Mouse (Mus musculus): ENCODE measurements around the gene Abca7.
A peak's percentile ranks its signal among the peaks of the same experiment; 100 is the strongest.
"Not testable (repeated sequence)": the region's sequence is repeated elsewhere in the genome, so short reads cannot be mapped to it uniquely, and the experiment has no call there.

The Abca7 gene

GRCm38 (mm10) chr10:80047041-80047565 lies 50.8 kb downstream of the Abca7 start, which contains the start of gene Gpx4:
Gene Gpx4 (plus strand): TSS chr10:80047166.
- DNase-seq (ENCODE audit: low read depth), result no peak

- no peak for DNase-seq (ENCODE audit: low read depth)
These were observed 52.1 kb downstream of the Abca7 start for GRCm38 (mm10) chr10:80048396-80048795.

DNA sequence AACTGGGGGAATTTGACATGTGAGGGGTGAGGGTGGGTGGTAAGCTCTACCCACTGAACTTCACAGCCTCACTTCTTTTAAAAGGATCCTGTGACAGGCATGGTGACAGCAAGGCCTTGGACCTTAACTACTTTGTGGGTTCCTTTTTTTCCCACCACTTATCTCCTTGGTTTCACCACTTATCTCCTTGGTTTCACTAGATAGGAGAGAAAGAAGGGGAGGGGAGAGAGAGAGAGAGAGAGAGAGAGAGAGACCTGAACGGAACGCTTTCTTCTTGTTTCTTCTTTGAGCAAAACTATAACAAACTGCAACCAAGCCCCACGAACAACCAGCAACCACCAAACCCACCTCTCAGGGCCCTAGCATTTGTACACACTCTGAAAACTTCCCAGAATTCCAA lies 52.5 kb downstream of the Abca7 start:
- DNase-seq (ENCODE audit: low read depth), result no peak

DNA sequence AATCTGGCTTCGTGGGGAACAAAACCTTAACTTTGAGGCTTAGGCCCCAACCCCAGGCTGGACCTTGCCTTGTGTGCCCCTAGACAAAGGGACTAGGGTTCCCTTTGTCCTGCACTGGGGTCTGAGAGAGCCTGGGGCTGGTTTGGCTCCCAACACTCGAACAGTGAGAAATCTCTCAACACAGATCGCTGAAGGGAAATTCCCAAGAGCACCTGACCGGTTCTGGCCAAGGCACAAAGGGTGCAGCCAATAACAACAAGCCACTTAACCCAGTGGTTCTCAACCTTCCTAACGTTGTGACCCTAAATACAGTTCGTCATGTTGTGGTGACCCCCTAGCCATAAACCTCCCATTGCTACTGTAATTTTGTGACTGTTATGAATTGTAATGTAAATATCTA lies 54.0 kb downstream of the Abca7 start:
- DNase-seq (ENCODE audit: low read depth), result no peak

- no peak for DNase-seq (ENCODE audit: low read depth)
These were observed 54.8 kb downstream of the Abca7 start for GRCm38 (mm10) chr10:80050885-80051617.

DNA sequence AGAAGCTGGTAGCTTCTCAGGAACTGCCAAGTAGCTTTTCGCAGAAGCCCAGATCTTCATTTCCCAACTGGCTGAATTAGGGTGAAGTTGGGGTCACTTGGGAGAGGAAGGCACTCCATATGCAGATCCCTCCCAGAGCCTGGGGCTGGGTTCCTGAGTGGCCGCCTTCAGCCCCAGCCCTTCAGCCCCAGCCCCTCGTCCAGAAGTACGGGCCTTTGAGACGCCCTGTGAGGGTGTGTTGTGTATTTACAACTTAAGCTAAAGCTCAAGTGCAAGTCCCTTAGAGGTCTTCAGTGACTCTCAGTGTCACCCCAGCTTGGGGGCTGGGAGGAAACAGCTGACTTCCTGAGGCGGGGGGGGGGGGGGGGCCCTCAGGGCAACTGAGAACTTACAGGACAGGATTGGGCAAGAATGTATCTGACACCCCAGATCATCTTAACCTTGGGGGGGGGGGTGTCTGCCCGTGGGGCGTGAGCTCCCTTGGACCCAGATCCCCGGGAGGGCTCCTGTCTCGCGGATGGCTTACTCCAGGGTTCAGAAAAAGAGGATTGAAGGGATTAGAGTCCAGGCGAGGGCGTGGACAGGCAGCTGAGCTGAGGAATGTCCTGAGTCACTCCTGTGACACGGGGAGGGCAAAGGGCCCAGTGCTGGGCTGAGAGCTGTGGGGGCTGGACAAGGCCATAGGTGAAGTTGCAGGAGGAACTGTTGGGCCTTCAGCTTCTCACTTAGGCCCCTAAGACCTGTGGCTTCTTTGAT lies 55.5 kb downstream of the Abca7 start:
- peak; percentile 74 for DNase-seq (ENCODE audit: low read depth)

DNA sequence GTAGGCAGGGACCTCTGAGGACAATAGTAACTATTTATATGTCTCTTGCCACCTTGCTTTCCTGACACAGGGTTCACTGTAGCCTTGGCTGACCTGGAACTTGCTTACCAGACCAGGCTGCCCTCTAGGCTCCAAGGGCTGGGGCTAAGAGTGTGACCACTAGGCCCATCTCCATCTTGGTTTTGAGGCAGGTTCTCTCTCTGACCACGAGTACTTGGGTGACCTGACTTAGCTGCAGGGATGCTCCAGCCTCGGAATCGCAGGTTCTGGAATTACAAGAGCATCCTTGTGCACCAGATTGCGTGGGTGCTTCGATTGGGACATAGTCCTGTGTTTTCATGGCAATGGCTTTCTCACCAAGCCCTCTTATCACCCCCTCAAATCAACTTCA lies 56.1 kb downstream of the Abca7 start:
- no peak for DNase-seq (ENCODE audit: low read depth)

DNA sequence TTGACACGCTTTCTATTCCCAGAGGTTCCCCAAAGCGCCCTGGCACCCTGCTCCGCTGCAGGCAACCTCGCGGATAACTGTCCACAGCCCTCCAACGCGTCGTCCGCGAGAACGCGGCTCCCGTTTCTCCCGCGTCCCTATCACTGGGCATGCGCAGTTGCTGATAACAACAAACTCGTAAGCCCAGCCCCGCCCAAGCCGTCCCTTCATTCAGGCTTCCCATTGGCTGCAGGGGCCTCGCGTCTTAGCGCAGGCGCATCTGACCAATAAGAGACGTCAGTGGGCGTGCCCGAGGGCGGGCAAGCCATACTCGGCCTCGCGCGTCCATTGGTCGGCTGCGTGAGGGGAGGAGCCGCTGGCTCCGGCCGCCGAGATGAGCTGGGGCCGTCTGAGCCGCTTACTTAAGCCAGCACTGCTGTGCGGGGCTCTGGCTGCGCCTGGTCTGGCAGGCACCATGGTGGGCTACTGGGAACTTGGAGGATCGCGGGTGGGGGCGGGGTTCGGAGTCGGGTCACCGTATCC lies 57.0 kb downstream of the Abca7 start:
- DNase-seq (ENCODE audit: low read depth), result peak; percentile 100

DNA sequence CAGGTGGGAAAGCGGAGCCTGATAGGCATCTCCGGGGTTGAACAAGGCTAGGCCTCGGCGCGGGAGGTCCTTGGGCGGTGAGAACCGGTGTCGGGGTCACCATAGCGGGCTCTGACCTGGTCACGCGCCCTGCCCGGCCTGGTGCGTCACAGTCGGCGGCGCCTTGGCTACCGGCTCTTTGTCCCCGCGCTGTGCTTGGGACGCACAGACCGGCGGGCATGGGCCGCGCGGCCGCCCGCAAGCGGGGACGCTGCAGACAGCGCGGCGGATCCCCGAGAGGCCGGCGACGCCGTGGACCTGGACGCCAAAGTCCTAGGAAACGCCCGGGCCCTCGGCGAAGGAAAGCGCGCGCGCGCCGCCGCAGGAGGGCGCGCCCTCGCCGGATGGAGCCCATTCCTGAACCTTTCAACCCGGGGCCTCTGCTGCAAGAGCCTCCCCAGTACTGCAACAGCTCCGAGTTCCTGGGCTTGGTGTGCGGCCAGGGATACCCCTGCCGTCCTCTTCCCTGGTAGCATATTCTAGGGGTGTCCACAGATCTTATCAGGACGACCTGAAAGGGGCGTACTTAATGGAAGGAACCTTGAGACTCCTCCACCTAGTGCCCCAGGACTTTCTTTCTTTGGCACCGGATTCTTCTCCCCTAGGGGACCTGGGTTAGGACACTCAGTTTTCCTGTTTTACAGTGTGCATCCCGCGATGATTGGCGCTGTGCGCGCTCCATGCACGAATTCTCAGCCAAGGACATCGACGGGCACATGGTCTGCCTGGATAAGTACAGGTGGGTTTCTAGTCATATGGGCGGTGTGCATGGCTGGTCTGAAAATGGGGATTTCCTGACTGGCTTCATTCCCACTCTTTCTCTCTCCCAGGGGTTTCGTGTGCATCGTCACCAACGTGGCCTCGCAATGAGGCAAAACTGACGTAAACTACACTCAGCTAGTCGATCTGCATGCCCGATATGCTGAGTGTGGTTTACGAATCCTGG lies 57.8 kb downstream of the Abca7 start:
- DNase-seq (ENCODE audit: low read depth), result peak; percentile 87

GRCm38 (mm10) chr10:80054911-80055310 lies 58.6 kb downstream of the Abca7 start:
- DNase-seq (ENCODE audit: low read depth), result not testable (repeated sequence)

DNA sequence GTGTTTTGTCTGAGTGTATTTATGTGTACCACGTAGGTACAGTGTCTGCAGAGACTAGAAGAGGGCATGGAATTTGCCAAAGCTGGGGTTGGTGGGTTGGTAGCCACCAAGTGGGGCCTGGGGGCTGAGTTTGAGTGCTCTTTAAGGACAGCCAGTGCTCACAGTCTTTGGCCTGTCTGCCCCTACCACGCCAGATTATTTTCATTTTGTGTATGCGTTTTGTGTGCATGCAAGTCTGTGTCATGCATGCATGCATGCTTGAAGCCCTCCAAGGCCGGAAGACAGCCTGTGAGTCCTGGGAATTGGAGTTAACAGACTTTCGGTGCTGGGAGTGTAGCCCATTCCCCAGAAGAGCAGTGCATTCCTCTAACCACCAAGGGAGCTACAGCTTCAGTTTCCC lies 59.1 kb downstream of the Abca7 start:
- DNase-seq (ENCODE audit: low read depth), result no peak

DNA sequence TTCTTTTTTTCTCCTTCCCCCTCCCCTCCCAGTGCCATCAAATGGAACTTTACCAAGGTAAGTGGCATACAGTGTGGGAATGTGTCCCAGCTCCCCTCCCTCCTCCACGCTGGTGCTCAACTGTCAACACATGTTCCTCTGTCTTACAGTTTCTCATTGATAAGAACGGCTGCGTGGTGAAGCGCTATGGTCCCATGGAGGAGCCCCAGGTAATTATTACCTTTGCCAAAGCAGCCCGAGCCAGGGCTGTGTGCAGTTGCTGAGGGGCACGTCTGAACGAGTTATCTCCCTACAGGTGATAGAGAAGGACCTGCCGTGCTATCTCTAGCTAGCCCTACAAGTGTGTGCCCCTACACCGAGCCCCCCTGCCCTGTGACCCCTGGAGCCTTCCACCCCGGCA lies 59.6 kb downstream of the Abca7 start:
- DNase-seq (ENCODE audit: low read depth), result no peak

- no peak for DNase-seq (ENCODE audit: low read depth)
These were observed 60.2 kb downstream of the Abca7 start for GRCm38 (mm10) chr10:80056506-80056905.

DNA sequence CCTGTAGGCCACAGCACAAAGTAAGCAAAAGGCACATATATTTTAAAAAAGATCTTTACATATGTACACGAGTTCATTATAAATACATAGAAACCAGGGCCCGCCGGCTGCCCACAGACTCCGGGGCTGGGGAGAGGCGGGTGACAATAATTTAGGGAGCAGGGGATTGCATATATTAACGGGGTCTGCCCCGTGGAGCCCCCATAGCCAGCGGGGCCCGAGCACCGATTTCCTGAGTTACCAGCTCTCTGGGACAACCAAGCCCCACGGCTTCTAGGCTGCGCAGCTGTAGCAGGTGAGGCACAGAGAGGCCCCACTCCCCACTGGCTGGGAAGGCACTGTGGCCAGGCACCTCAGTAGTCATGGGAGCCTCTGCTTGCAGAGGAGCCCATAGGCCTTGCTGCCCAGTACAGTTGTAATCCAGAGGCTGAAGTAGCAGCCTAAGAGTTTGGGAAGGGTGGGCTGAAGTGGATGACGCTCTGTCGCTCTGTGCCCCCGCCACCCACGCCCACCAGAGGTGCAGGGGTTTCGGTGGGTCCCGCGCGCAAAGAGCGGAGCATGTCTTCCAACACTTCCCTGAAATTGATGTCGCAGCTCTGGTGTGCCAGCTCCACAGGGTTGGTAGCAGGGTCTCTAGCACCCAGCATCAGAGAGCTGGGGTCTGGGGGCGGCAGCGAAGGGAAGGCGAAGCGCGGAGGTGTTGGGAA lies 60.8 kb downstream of the Abca7 start:
- DNase-seq (ENCODE audit: low read depth), result no peak

- no peak for DNase-seq (ENCODE audit: low read depth)
These were observed 61.5 kb downstream of the Abca7 start for GRCm38 (mm10) chr10:80057683-80058326.

DNA sequence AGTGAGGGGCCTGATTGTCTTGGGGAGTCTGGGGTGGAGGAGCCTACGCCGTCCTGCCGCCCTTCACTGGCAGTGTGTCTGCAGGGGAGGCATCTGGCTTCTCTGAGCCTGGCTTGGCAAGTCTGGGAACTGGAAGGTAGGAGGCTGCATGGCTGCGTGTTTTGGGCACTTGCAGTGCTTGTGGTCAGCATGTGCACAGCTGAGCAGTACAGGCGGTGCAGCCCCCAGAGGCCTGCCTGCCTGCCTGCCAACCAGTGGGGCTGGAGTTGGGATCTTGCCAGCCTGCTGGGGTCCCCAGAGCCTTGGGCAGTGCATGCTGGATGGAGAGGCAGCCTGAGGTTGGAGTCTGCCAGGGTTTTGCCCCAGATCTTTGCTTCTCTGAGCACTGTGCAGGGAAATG lies 66.8 kb downstream of the Abca7 start:
- peak; percentile 59 for DNase-seq (ENCODE audit: low read depth)

DNA sequence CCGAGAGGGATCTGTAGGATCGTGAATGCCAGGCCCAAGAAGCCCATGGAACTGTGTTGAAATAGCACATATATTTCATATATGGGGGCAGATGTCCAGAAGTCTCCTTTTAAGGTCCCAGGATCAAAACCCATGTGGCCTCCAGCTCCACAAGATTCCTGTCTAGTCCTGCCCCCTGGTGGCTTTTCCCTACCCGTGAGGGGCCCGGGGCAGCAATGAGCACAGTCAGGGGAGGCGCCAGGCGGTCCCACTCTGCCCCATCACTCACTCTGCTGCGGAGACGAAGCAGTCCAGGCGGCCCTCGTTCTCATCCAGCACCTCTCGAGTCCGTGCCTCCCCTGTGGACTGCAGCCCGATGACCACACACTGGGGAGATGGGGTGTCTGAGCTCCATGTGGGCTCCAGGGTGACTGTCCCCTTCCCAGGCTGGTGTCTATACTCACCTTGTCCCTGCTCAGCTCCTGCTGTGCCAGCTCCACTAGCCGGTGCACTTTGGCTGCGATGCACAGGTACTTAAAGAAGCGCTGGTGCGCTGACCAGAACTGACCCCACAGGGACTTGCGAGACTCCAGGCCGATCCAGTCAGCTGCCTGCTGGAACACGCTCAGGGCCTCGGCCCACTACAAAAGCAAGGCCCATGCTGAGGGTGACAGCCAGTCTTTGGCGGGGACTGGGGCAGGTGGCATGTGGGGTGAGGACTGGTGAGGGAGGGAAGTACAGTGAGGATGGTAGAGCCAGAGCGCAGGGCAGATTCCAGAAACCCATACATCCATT lies 67.8 kb downstream of the Abca7 start:
- DNase-seq (ENCODE audit: low read depth), result peak; percentile 46

Measured in NIH3T3 (cell line).